13 mouse cellular contexts compared by ENCODE assay signal in the genomic region with DNA sequence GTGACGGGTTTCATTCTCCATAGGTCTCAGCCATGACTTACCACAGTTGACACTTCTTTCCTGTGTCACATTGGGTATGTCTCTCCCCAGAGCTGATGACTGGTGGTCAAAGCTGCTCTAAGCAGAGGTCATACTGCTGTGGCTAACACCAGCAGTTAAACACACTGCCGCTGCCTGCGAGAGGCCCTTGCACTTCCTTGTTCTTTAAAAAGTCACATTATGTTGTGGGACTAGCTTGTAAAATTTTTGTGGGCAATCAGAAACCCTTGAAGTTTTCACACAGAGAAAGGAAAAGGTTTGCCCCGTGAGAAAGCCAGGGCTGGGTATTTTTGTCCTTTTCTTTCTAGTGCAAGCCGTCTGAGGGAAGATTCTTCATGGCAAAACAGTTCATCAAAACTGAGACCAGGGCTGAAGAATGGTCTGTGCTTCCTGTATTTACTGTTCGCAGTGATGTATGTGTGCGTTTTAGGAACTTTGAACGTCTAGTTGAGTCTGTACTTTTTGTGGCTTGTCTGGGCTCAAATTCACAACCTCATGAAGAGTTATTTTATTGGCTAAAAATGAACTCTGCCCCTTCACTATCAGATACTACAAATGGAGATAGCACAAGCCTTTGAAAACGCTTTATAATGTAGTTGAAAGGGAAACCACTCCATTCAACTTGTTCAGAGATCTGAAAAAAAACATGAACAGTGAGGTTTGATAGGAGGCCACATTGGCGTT.
DNase-seq lines count a peak whose midpoint lies in the region; ATAC-seq and TF ChIP-seq lines count a peak whose summit lies in the region.
"Had no signal": no experiment of that assay in that cellular context is flagged by ENCODE, and none has a peak within 500 bp of the region (broad histone marks: within the 10 kb centered on the region; RNA-seq: fewer than 3 reads in every experiment).

No protein-coding gene starts in this region.

- no peak overlapping the region for H3K4me3 ChIP-seq in thymus, adult 2 months (ENCODE audit: control insufficient read depth, insufficient read depth, low read length)
- H3K4me3 ChIP-seq: erythroblast, embryonic 14.5 days; neural tube, embryonic 15.5 days had no signal

- no peak for TF ChIP-seq CTCF in thymus, adult 2 months (IDR thresholded peaks at IDR 0.05; ENCODE audit: borderline replicate concordance, control insufficient read depth, extremely low read depth, insufficient read depth, low read length, poor library complexity)

- DNase-seq in thymus, adult 2 months, result peak; percentile 30
- DNase-seq in thymus, postnatal 10 days (ENCODE audit: low spot score in 2 of 2), result no peak
- peak; percentile 79 for DNase-seq in induced T-regulatory cell, adult 2 months (ENCODE audit: low read depth)
- DNase-seq in thymus, postnatal 4 days, result peak; percentile 49
- DNase-seq in cerebellum, adult 11 months, result no peak
- no peak for DNase-seq in frontal cortex, postnatal 14 days (ENCODE audit: low spot score in 2 of 2)
- no peak for DNase-seq in yolk sac, embryonic 10.5 days (ENCODE audit: low spot score)
- DNase-seq: adrenal gland, postnatal 36 days; heart, postnatal 4 days had no signal

- peaks cover 15% of the 10 kb centered on the region for H3K4me1 ChIP-seq in thymus, adult 2 months (replicated peaks; ENCODE audit: control insufficient read depth, insufficient read depth, low read length)
- H3K4me1 ChIP-seq: neural tube, embryonic 15.5 days had no signal

- H3K27me3 ChIP-seq in thymus, adult 2 months (ENCODE audit: control insufficient read depth, insufficient read depth, low read length), result no peaks in the 10 kb centered on the region
- H3K27me3 ChIP-seq: neural tube, embryonic 15.5 days had no signal

- WGBS in thymus, adult 2 months, result 13% methylated on average over 10 of the region's 10 CpGs

- ATAC-seq in monocyte, adult 5-6 weeks (replicated peaks; ENCODE audit: insufficient number of reproducible peaks, low FRiP score, low TSS enrichment, poor library complexity, severe bottlenecking), result peak; percentile 88

- peak overlapping the region; percentile 32 for H3K27ac ChIP-seq in thymus, adult 2 months (ENCODE audit: control insufficient read depth, insufficient read depth, low read length)
- H3K27ac ChIP-seq: kidney, postnatal 0 days; neural tube, embryonic 15.5 days had no signal

- no peaks in the 10 kb centered on the region for H3K36me3 ChIP-seq in thymus, adult 2 months (ENCODE audit: control insufficient read depth, insufficient read depth, low read length)
- H3K36me3 ChIP-seq: neural tube, embryonic 15.5 days had no signal

- TF ChIP-seq POLR2A in thymus, adult 2 months (IDR thresholded peaks at IDR 0.05; ENCODE audit: control insufficient read depth, extremely low read depth, insufficient read depth, low read length, poor library complexity), result no peak

Comparison
In these comparisons a context has a peak if more than half of its experiments do, and no peak if none do; other contexts are left out.
1. DNase-seq: peak in thymus, adult 2 months (single experiment), induced T-regulatory cell, adult 2 months (single experiment) and thymus, postnatal 4 days (single experiment); none in thymus, postnatal 10 days (0 of 2), cerebellum, adult 11 months (single experiment), frontal cortex, postnatal 14 days (0 of 2) and yolk sac, embryonic 10.5 days (single experiment).